Mouse (Mus musculus) A20 (cell line): ENCODE measurements around the gene Cacna2d3.

Experiments
- DNase-seq: peaks from one replicate; pipeline ENCODE4 v3.0.0-alpha.2; 2011; ENCODE audit warnings: low read depth, low spot score

The Cacna2d3 gene

DNA sequence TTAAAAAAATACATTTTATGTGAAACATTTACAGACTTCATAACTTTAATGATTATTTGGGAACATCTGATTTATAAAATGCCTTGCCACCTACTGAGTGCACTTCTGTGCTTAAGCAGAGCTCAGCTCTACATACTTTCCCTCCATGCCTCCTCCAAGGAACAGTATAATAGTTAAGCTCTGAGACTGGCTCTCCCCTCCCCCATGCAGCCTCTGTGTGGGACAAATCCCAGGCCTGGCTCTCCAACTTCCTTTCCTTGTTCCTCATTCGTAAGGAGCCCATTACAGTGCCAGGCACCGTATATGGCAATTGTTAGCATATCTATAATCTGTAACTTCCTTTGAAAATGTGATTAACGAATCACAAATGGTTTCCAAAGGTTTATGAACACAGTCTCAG is 644.2 kb downstream of the Cacna2d3 start:
- DNase-seq, result no peak

DNA sequence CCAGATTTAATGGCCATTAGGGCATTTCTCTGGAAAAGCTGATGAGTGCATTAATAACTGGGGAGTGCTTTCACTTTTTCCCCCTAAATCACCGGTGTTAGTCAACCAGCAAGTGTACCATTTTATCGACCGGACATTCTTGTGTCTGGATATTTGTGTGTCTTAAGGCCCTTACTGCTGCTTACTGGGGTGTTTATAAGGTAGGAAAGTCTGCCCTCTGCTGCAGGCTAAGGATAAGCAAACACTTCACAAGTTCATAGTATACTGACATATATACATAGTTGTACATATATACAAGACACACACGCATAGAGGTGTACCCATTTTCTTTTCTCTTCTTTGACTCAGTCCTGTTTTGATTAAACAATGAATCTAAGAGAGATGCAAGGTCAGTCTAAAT is 647.9 kb downstream of the Cacna2d3 start:
- DNase-seq, result no peak

DNA sequence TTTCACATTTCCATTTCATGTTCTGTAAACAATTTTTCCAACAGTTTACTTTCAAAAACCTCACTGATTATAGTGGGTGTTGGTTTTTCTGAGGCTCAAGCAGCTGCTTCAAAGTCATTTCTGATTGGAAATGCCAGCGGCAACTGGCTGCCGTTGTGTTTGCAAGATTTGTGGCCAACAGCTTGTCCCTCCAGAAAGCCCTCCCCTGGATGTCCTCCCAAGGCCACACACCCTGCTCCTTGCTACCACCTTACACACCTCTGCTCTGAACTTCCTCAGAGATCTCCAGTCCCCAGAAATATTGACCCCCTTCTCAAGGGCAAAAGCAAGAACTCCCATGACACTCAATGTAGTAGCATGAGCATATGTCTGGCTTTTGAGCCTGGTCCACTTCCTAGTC is 659.0 kb downstream of the Cacna2d3 start:
- no peak for DNase-seq

DNA sequence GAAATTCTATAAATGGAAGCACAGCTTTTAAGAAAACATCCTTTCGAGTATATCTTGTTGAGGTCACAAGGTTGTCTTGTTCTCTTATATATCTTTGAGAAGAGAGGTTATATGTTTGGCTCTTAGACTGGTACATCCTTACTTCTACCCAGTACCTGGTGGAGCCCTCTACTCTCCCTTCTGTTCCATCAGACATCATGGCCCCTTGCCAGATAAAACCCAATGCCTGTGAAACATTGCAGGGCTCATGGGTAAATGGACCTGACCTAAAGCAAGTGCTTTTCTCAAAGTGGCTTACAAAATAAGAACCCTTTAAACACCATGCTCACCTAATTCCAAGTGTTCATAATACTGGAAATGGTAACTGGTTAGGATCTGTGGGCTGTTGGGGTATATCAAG is 660.2 kb downstream of the Cacna2d3 start:
- DNase-seq, result no peak

DNA sequence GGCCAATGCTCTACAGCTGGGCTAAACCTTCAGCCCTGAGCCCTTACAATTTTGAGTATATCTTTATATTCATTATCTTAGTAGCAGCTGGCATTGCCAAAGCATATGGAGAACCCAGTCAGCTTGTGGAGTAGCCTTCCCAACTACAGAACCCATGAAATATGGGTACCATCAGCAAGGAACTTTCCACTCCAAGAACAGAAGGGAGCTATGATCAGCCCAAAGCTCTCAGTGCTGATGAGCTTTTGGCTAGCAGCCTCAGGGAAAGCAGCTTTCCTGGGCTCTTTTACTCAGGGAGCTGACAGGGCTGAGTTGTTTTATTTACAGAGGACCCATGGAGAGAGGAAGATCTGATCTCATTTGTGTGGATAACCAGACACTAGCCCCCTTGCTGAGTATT is 661.0 kb downstream of the Cacna2d3 start:
- no peak for DNase-seq

DNA sequence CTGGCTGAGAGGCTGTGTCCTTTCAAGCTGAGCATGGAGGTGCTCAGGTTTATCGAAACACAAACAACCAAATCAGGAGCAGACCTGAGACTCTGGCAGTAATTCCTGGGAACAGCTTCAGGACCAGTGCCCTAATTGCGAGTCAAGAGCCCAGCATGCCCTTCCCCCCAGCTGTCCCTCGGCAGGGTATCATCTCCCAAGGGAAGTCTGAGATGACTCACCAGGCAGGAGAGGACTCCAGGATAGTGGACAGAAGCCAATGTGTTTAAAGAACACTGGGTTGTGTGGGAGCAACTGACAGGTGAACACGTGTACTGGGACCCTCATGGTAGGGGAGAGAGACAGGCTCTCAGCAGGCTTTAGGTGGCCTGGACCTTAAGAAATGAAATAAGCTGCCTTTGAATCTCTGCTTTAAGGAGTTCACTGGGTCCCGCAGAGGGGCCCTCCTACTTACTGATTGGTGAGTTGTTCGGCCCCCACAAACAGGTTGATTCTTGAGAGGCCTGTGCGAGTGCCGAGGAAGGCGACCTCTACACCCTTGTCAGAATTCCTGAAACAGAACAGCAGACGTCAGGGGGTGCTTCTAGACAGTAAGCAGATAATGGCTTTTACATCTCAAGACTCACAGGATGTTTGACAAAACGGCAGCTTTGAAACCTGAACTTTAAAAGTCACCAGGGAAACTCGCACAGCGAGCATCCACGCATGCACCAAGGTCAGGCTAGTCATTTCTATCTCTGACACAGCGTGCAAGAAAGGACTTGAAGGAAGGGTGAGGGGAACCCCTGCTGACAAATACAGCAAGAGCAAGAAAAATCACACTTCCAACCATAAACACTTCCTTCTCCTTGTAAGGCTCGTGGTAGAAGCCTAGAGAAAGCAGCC is 669.5 kb downstream of the Cacna2d3 start:
- no peak for DNase-seq

DNA sequence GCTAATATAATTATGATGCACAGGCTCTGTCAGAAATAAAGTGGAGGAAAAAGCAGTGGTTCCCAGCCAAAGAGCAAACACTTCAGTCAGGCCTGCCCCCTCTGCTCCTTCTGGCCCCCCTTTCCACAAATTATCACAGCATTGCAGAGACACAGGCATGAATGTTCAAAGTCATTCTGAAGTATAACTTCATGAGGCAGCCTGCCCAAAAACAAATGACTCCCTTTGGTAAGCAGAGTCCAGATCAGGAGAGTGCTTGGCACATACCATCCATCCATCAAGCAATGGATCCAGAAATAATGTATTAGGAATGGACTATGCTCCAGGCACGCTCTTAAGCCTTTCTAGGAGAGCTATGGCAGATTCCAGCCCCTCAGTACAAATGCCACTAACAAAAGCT is 679.3 kb downstream of the Cacna2d3 start:
- DNase-seq, result no peak

DNA sequence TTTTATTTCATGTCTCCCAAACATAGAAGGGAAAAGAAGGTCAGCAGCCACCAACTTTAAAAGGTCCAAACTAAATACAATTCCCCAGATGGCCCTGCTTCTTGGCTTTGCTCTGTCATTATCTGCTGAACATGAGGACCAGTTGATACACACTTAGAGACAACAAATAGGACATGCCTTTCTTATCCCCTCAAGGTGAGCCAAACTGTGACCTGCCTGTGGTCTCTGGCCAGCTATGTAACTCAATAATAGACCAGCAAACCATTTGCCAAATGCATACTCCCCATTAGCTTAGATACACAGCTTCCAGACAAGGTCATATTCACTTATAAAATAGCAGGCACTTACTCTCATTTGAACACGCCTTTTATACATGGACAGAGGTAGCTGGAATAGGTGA is 680.2 kb downstream of the Cacna2d3 start:
- DNase-seq, result no peak

DNA sequence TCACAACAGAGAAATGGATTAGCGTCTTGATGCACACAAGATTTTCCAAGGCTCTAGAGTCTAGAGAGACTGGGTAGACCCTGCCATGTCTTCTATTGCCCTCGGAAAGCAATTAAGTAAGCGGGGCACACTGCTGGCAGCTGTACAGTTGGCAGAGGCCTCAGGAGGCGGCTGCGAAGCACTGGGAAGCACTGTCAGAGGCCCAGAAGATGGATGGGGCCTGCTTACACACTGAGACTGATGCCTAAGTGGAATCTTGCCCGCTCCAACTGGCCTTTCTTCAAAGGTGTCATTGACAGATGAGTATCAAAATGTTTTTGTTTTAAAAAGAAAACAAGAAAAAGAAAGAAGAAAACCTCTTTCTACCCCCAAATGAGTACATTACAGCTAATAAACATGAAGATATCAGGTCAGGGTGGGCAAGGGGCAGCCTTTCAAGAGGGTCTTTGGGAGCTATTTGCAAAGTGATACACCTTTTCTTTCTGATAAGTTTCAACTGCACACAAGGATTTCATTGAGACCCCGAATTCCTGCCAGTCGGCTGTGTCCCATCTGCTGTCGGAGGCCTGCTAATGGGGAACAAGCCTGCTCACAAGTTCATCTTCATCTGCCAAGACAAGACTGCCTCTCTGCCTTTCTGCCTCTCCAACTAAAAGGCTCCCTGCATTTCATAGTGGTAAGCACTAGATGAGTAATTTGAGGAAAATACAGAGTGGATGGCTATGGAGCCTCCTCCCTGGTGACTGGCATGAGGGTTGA is 680.9 kb downstream of the Cacna2d3 start:
- DNase-seq, result no peak

DNA sequence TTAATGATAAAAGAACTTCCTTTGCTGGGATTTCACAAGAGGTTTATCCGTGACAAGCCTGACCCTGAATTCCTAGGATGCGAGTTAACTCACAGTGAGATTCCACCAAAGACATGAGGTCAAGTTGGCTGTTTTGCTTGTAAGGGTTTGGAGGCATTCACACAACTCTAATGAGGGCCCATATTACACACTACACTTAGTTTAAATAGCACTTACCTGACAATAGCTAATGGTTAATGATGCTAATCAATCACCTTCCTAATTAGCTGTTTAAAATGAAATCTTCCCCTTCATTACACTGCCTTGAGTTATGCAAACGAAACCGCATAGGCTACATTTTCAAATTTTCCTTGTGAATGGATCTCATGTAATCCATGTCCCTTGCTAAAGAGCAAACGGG is 683.4 kb downstream of the Cacna2d3 start:
- DNase-seq, result no peak

DNA sequence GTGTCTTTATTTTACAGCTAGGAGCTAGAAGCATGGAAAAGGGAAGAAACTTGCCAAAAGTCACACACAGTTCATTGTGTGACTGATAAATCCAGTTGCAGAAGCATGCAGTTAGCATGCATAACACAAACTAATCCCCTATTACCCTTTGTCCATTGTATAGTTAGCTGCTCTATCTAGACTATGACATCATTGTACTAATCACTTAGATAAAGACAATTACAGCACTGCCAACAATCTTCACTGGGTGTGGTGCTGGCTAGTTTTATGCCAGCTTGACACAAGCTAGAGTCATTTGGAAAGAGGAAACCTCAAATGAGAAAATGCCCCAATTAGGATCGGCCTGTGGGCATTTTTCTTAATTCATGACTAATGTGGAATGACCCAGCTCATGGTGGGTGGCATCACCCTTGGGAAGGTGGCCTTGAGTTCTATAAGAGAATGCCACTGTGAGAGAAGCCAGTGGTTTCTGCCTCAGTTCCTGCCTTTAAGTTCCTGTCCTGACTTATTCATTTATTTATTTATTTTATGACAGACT is 689.7 kb downstream of the Cacna2d3 start:
- no peak for DNase-seq

DNA sequence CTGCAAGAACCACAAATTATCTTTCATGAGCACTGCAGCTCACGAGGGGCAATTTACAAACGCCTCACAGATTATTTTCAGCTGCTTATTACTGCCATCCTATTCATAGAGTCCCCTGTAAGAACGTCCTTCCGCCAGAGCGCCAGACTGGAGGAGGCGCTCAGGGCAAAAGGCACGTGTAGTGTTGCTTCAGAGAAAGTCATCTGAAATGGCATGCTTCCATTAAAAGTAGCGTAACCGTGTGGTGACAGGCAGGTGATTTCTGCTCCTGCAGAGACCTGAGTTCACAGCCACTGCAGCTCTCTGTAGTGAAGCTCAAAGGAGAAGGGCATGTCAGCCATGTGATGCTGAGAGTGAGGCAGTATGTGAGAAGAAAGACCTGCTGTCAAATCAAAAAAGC is 691.1 kb downstream of the Cacna2d3 start:
- no peak for DNase-seq

DNA sequence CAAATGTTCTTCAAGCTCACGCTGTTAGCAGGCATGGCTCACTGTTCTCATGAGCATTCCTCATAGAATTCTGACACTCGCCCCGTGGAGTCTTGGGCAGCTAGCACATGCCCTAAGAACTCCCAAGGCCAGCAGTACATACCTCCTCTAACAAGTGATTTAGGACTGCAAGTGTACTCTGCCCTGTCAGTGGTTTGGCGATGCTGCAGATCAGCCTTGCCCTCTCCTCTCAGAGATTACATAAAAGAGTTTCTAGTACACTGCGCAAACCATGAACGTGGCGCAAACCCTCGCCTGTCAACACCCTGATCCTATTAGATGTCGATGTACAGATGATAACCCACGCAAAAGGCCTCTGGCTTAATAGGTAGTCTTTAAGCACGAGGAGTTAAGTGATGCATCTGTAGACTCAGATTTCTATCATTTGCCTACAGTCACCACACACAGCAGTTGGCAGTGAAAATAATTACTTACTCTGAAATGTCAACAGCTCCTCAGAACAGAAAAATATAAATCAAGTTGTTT is 691.7 kb downstream of the Cacna2d3 start:
- DNase-seq, result no peak

DNA sequence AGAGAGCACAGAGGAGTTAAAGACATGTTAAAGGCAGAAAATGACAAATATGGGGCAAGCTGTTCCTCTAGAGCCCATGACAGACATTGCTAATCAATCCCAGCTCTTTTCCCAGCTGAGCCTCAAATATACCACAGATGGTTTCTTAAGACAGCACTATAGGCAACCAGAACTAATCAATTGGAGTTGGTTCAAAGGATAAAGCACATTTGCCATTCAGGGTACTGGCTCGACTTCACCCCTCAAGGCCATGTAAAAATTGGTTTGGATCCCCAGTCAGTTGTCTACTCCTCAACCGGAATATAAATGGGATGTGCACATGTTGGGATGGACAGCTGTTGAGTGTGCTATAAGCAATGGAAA is 692.6 kb downstream of the Cacna2d3 start:
- DNase-seq, result no peak

DNA sequence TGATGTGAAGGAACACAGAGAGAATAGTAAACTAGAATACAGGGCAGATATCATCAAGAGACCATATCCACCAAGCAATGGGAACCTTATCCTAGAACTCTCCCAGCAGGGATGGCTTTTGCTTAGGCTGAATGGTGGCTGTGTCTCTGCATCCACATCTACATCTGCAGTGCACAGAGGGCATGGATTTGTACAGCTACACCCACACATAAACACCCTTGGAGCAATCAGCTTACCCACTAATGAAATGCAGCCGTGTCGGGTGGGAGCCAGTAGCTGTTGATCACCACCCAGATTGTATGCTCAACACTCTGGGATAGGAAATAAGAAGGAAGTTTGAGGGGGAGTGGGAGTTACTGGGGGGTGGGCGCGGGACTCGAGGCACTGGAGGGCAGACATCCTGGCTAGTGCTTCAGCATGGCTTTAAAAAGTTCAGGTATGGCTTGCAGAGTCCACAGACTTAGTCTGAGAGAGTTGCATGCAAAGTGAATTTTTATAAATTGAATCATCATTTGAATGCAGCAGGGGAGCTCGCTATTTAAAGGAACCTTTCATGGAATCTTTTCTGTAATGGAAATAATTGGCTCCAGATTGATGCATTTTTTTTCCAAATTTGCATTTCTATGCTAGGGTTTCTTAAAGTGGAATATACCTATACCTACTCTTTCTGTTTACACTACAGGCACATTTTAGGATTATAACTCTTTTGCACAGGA is 693.1 kb downstream of the Cacna2d3 start:
- no peak for DNase-seq

DNA sequence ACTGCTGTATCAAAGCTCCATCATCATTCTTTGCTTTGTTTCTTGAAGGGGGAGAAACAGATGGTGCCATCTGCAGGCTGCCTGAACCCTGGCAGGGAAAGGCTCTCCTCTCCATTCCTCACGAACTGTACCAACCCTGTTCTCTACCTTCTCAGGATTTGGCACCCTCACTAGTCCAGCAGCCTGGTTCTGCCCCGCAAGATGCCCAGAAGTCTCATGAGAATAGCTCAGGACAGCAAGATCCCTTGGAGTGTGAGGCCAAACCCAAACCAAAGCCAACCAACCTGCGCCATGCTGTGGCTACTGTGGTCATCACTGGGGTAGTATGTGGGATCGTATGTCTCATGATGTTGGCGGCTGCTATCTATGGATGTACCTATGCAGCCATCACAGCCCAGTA is 694.4 kb downstream of the Cacna2d3 start:
- DNase-seq, result no peak

DNA sequence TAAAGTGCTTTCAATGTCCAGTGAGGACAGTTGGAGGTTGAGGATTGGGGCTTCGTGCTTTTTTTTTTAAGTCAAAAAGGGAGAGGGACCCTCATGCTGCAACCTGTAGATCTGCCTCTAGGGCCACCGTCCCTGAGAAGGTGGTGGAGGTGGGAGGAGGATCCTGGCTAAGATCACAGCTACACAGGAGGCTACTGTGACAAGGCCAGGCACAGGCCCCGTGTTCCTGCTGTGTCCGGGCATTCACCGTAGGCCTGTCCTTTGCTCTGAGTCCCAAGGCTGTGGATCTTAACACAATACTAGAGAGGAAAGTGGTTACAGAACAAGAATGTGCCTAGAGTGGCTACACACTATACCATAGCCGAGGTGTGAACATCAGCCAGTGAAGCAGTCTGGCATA is 696.3 kb downstream of the Cacna2d3 start:
- no peak for DNase-seq

DNA sequence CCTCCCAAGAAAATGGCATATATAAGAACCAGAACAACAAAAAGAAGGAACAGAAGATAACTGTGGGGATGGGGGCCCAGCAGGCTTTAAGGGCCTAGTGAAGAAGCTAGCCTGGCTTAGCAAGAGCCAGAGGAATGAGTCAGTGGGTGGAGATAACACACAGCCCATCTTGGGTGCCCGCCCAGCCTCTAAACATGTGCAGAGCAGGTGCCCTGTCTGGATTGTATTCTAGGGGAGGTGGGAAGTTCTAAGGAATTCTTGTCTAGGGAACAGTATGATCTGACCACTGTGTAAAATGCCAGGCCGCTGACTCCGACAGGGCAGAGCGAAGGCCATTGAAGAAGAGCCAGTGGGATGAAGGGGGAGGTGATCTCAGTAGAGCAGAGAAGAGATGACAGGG is 698.4 kb downstream of the Cacna2d3 start:
- no peak for DNase-seq

DNA sequence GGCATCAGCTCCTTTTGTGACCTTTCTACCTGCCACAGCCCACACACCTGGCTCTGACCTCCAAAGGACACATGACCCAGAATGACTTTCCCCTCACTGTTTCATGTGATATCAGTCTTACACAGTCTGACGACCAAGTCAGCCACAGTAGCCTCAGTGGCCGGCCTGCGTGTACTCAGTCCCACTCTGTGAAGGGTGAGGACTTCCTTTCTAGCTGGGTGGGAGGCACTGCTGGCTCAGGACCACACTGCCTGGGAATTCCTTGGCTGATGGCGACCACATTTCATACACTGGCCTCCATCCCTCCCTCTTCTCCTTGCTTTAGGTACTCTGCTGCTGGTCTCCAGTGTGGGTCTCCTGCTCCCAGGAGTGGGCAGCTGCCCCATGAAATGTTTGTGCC is 700.4 kb downstream of the Cacna2d3 start:
- DNase-seq, result no peak

DNA sequence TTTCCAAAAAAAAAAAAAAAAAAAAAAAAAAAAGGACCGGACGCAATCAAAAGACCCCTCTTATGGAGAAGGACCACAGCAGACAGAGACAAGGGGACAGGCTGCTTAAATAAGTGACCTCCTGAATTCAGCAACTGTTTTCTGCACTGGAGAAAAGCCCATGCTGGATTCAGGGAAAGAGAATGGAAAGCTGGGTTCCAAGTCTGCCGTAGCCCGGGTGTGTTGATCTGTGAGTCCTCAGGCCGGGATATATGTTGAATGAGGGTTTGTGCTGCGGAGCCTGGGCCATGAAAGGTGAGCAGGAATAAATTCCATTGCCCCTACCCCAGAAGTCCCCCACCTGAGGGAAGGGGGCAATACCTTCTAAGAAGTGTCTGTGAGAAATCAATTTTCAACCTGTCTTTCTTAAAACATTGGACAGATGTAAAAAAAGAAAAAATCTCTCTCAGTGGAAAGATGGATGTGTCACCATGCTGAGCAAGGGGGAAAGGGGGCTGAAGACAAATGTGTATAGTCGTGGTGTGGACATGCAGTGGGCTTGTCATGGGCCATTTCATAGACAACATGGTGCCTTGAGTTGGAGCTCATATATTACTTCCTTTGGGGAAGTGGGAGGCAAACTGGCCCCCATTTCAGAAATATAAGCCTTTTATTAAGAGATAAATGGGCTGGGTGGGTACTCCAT is 703.2 kb downstream of the Cacna2d3 start:
- DNase-seq, result no peak

DNA sequence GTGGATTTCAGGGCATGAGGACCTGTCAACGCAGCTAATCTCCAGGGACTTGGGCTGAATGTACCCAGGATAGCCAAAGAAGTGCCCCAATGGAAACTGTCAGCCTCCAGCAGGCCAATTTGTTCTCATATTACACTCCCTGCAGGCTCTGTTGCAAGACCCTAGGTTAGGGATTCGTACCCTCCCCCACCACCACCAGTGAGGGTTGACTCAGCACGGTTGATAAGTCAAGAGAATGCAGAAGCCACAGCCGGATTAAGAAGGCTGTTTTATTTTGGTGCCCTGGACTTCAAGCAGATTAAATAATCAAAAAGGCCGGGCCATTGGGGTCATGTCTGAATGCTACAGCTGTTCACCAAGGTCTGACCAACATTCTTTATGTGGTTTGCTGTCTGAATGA is 703.8 kb downstream of the Cacna2d3 start, which contains the start of gene Lrtm1:
Lrtm1 (plus strand) TSS at position 326 of the 400 bp plus-strand sequence.
- DNase-seq, result no peak
